12 mouse cellular contexts compared by ENCODE assay signal in the genomic region with DNA sequence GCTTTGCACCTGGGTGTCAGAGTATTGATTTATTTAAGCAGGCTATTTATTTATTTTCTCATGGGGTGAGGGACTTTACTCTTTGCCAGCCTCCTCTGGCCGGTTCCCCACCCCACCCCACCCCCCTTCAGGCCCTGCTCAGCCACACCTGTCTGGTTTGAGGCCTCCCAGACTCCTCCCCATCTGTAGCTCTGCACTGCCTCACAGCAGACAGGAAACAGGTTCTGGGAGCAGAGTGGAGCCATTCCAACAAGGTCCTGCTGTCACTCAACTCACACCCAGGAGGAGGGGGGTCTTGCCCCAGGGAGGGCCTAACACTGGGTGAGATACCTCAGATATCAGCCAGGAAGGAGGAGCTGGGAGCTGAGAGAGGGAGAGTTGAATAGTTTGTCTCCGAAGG. TPM values are rescaled to one million over a fixed set of nuclear protein-coding genes. Genes with fewer than 3 reads are reported as not detected.
DNase-seq lines count a peak whose midpoint lies in the region; ATAC-seq and TF ChIP-seq lines count a peak whose summit lies in the region.
"Had no signal": no experiment of that assay in that cellular context is flagged by ENCODE, and none has a peak within 500 bp of the region (broad histone marks: within the 10 kb centered on the region; RNA-seq: fewer than 3 reads in every experiment).

No protein-coding gene starts in this region.

- H3K36me3 ChIP-seq in heart, embryonic 15.5 days, result no peaks in the 10 kb centered on the region
- no peaks in the 10 kb centered on the region for H3K36me3 ChIP-seq in heart, adult 2 months (ENCODE audit: control insufficient read depth, insufficient read depth, low read length)
- no peaks in the 10 kb centered on the region for H3K36me3 ChIP-seq in forebrain, embryonic 14.5 days (ENCODE audit: control insufficient read depth, insufficient read depth, low read length)
- H3K36me3 ChIP-seq in liver, embryonic 12.5 days, result no peaks in the 10 kb centered on the region

- no peak overlapping the region for H3K4me2 ChIP-seq in heart, embryonic 15.5 days
- H3K4me2 ChIP-seq in forebrain, embryonic 14.5 days (ENCODE audit: low read length), result no peak overlapping the region
- H3K4me2 ChIP-seq in liver, embryonic 12.5 days, result no peak overlapping the region

- no peaks in the 10 kb centered on the region for H3K9me3 ChIP-seq in heart, embryonic 15.5 days (replicated peaks)
- no peaks in the 10 kb centered on the region for H3K9me3 ChIP-seq in forebrain, embryonic 14.5 days (replicated peaks; ENCODE audit: control insufficient read depth, low read length)
- no peaks in the 10 kb centered on the region for H3K9me3 ChIP-seq in liver, embryonic 12.5 days (replicated peaks)
- H3K9me3 ChIP-seq: megakaryocyte, embryonic 14.5 days had no signal

- no peaks in the 10 kb centered on the region for H3K27me3 ChIP-seq in heart, embryonic 15.5 days
- no peaks in the 10 kb centered on the region for H3K27me3 ChIP-seq in heart, adult 2 months (ENCODE audit: control insufficient read depth, insufficient read depth, low read length)
- H3K27me3 ChIP-seq in forebrain, embryonic 14.5 days (replicated peaks; ENCODE audit: control insufficient read depth, insufficient read depth, low read length), result no peaks in the 10 kb centered on the region
- no peaks in the 10 kb centered on the region for H3K27me3 ChIP-seq in liver, embryonic 12.5 days (replicated peaks)

- ATAC-seq in heart, embryonic 15.5 days (replicated peaks; ENCODE audit: insufficient number of reproducible peaks, insufficient read depth, low FRiP score, low read depth), result peak; percentile 85
- peak; percentile 27; the same call in 1 of the 2 replicates for ATAC-seq in forebrain, embryonic 14.5 days
- peak; percentile 57 for ATAC-seq in liver, embryonic 12.5 days
- ATAC-seq in granulocyte monocyte progenitor cell, adult 5-6 weeks (replicated peaks; ENCODE audit: poor library complexity, severe bottlenecking), result no peak
- ATAC-seq: activated CD4-positive, CD25-positive, alpha-beta regulatory T cell, adult 4 months had no signal

- no peak overlapping the region for H3K9ac ChIP-seq in heart, embryonic 15.5 days
- no peak overlapping the region for H3K9ac ChIP-seq in heart, adult 2 months (ENCODE audit: low read depth, low read length)
- no peak overlapping the region for H3K9ac ChIP-seq in forebrain, embryonic 14.5 days (ENCODE audit: low read length)
- H3K9ac ChIP-seq in liver, embryonic 12.5 days, result no peak overlapping the region

- H3K27ac ChIP-seq in heart, embryonic 15.5 days, result 0 out of 2 replicates have a peak overlapping the region, but pooled peaks have one; percentile 13
- H3K27ac ChIP-seq in heart, adult 2 months, result no peak overlapping the region
- no peak overlapping the region; the same call in 1 of the 2 replicates for H3K27ac ChIP-seq in forebrain, embryonic 14.5 days (ENCODE audit: low read depth, low read length)
- H3K27ac ChIP-seq in liver, embryonic 12.5 days, result no peak overlapping the region
- H3K27ac ChIP-seq: layer of hippocampus, adult 2 months had no signal

- peaks cover 31% of the 10 kb centered on the region for H3K4me1 ChIP-seq in heart, embryonic 15.5 days (replicated peaks)
- H3K4me1 ChIP-seq in heart, adult 2 months (ENCODE audit: control insufficient read depth, insufficient read depth, low read length), result peaks cover 5% of the 10 kb centered on the region; the same call in 1 of the 2 replicates
- H3K4me1 ChIP-seq in forebrain, embryonic 14.5 days (ENCODE audit: control insufficient read depth, insufficient read depth, low read length), result peaks cover 36% of the 10 kb centered on the region
- peaks cover 26% of the 10 kb centered on the region for H3K4me1 ChIP-seq in liver, embryonic 12.5 days

- TF ChIP-seq POLR2A in heart, adult 2 months (IDR thresholded peaks at IDR 0.05; ENCODE audit: insufficient read depth, low read depth, low read length), result no peak

- intact Hi-C loops in heart, adult 2 months (cut with DNase I), result no loop called here

- no peak for TF ChIP-seq EP300 in heart, adult 2 months (IDR thresholded peaks at IDR 0.05; ENCODE audit: insufficient read depth, low read depth, low read length)

- no peak for DNase-seq in heart, adult 2 months
- peak; percentile 50 for DNase-seq in embryo, embryonic 10.5 days (ENCODE audit: low spot score)
- peak; percentile 62 for DNase-seq in forebrain, embryonic 14.5 days (ENCODE audit: low spot score)
- no peak for DNase-seq in frontal cortex, postnatal 10 days (ENCODE audit: low spot score in 2 of 2)
- no peak for DNase-seq in cerebellum, adult 11-12 months
- DNase-seq: gastrocnemius, postnatal 10 days had no signal

- 0% methylated on average over 2 of the region's 2 CpGs for whole genome bisulfite sequencing in heart, embryonic 15.5 days
- WGBS in heart, adult 2 months, result 22% methylated on average over 2 of the region's 2 CpGs
- WGBS in forebrain, embryonic 14.5 days, result 3% methylated on average over 2 of the region's 2 CpGs
- 9% methylated on average over 2 of the region's 2 CpGs for WGBS in liver, embryonic 12.5 days (ENCODE audit: insufficient replicate concordance)

- H3K79me2 ChIP-seq in heart, adult 2 months (replicated peaks; ENCODE audit: control insufficient read depth, insufficient read depth, low read length), result no peaks in the 10 kb centered on the region

- TF ChIP-seq CTCF in heart, adult 2 months (IDR thresholded peaks at IDR 0.05), result no peak

- no peak overlapping the region for H3K4me3 ChIP-seq in heart, embryonic 15.5 days
- H3K4me3 ChIP-seq in heart, adult 2 months, result no peak overlapping the region
- no peak overlapping the region for H3K4me3 ChIP-seq in forebrain, embryonic 14.5 days (ENCODE audit: low read depth, low read length)
- no peak overlapping the region for H3K4me3 ChIP-seq in liver, embryonic 12.5 days
- H3K4me3 ChIP-seq: layer of hippocampus, adult 2 months; megakaryocyte, embryonic 14.5 days had no signal

RNA-seq across cellular contexts. Expression of a gene that starts 7.5 kb away (rescaled TPM):
- 4.6 and 6.2 TPM in 2 replicates for polyA plus RNA-seq in heart, embryonic 15.5 days (2015; fragmentation: Nextera tagmentation; extraction: Ambion mirVana)
- 10 to 100 TPM; 22.6 to 30.6 TPM for total RNA-seq in heart, adult 2 months (2021)
- polyA plus RNA-seq in heart, adult 2 months (2012; rRNA removed), result 9.8 and 16.7 TPM in 2 replicates
- 54.7 and 65.7 TPM in 2 replicates for polyA plus RNA-seq in forebrain, embryonic 14.5 days (2014; fragmentation: Nextera tagmentation; extraction: Ambion mirVana)
- polyA plus RNA-seq in liver, embryonic 12.5 days (2016; fragmentation: Nextera tagmentation; extraction: Ambion mirVana), result 1.8 and 2.1 TPM in 2 replicates
- 0.49 TPM in 1 of 2 replicates, not detected in the other for total RNA-seq in granulocyte monocyte progenitor cell, adult 5-6 weeks (2014; fragmentation: Nextera tagmentation)
- total RNA-seq in granulocyte monocyte progenitor cell, adult 5-6 weeks (2017), result 0.13 and 0.31 TPM in 2 replicates
- polyA plus RNA-seq: activated CD4-positive, CD25-positive, alpha-beta regulatory T cell, adult 4 months had no signal

Comparison
In these comparisons a context has a peak if more than half of its experiments do, and no peak if none do; other contexts are left out.
1. DNase-seq: peak in embryo, embryonic 10.5 days (single experiment) and forebrain, embryonic 14.5 days (single experiment); none in heart, adult 2 months (0 of 2), frontal cortex, postnatal 10 days (0 of 2) and cerebellum, adult 11-12 months (single experiment).